Mouse (Mus musculus) neural tube, embryonic 10.5 days (tissue): Measurements from ENCODE around the gene Mettl17.
A peak's percentile ranks its signal among the peaks of the same experiment; 100 is the strongest.
"Not testable (repeated sequence)": the region's sequence is repeated elsewhere in the genome, so short reads cannot be mapped to it uniquely, and the experiment has no call there.

ENCODE experiments used
- DNase-seq: peaks from one replicate; pipeline ENCODE4 v3.0.0-alpha.2; 2017; ENCODE audit warnings: low spot score; ENCODE audit errors: extremely low spot score

Gene Mettl17

GRCm38 (mm10) chr14:51896539-51897170 lies 12.0 kb downstream of the Mettl17 start:
- no peak for DNase-seq

DNA sequence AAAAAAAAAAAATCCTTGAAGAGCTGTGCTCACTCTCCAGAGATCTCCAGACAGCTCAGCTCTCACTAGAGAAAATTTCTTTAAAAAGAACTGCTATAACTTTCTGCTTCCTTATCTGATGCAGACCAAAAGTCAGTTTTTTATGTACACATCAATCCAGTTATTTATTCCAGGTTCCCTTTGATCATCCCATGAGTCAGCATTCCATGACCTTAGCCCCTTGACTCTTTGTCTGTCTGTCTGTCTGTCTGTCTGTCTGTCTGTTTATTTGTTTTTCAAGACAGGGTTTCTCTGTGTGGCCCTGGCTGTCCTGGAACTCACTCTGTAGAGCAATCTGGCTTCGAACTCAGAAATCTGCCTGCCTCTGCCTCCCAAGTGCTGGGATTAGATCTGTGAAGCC lies 14.7 kb downstream of the Mettl17 start:
- DNase-seq = no peak

DNA sequence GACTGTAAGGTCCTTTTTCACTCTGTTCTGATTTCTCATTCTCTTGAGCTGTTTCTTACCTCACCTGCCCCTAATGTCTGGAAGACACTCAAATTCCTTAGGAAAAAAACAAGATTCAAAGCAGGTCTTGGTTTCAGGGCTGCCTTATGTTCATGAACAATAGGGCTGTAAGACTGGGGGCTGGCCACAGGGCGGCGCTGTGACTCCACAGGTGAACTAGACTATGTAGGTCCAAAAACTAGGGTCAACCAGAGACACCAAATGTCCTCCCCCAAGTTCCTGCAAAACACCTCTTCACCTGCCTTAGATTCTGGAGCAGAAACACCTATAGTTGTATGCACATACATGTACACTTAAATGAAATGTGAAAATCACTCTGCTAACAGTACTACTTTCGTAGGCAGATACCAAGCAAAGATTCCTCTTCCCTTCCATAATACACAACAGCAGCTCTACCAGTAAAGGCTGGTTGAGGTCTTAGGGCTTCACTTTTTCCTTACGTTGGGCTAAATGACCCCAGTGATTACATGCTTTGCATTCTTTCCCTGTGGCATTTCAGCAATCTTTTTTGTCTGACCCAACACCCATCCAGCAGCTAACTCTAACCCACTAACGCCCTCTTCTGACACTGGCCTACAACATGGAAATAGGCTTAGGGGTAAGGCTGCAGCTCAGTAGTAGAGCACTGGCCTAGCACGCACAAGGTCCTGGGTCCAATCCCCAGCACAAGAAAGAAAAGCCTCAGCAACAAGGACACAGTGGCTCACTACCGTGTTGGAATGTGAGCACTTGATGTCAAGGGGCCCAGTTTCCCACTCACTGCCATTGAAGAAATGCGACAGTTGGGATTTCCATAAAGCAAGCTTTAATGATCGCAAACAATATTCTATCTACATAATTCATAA lies 18.4 kb downstream of the Mettl17 start:
- DNase-seq = peak; percentile 86

DNA sequence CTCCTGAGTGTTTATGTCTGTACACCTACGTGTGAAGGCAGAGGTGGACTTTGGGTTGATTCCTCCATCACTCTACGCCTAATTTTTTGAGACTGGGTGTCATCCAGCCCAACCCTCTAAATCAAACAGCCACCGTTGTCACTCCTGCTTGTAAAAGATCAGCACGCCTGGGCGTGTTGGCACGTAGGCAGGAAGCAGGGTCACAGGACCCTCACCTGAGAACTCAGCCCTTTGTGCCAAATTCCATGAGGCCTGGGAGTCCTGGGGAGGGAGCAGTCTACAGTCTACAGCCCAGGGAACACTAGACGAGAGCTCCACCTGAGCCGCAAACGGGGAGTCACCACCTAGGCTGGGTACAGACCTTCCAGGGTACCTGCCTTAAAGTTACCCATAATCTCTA lies 19.1 kb downstream of the Mettl17 start:
- no peak for DNase-seq

DNA sequence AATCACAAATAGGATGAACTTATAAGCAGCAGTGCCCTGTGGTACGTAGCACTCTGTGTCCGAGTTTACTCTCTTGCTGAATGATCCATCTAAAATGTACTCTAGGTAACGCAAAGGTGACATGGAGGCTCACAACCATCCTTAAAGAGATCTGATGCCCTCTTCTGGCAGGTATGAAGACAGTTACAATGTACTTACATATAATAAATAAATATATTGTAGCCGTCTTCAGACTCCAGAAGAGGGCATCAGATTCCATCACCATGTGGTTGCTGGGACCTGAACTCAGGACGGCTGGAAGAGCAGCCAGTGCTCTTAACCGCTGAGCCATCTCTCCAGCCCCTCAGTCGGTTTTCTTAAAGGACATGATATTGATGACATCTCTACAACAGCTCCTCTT lies 20.1 kb downstream of the Mettl17 start:
- no peak for DNase-seq

GRCm38 (mm10) chr14:51906102-51906501 lies 21.5 kb downstream of the Mettl17 start:
- DNase-seq = no peak

DNA sequence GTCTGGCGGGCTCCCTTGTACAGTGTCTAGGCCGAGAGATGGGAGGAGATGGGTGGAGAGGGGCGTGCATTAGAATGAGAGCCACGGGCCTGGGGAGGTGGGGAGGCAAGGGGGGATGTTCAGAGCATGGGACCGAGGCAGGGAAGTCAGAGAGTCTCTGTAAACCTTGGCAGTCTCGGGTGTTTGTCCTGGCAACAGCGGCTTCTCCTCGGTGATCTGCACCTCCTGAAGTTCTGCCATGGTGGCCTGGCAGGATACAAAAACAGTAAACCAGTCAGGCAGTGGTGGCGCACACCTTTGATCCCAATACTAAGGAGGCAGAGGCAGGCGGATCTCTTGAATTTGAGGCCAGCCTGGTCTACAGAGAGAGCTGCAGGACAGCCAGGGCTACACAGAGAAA lies 26.7 kb downstream of the Mettl17 start:
- no peak for DNase-seq

DNA sequence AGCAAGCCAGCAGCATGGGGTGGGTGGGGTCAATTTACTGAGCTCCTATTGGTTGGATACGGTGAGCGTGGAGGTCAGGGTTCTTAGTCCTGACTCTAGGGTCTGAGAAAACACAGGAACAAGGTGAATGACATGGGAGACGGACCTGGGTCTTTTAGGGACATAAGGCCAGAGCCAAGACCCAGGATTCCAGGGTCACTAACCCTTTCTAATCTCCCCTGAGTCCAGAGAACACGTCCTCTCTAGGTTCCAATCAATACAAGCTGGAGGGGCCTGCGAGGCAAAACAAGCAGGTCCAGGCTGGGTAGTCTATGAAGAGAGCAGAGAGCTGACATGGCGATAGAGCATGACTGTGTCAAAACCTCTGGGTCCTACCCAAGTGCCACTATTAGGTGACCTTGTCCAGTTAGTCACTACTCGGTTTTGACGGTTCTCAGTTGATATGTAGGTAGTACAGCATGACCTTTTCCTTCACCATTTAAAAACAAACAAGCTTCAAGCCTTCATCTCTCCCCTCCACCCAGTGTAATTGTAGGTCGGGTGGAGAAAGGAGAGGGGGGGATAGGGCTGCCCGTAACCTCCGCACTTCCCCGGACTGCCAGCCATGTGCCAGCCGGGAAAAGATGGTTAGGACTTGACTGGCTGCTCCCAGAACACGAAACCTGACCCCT lies 27.9 kb downstream of the Mettl17 start:
- peak; percentile 19 for DNase-seq

- peak; percentile 48 for DNase-seq
These were observed 28.7 kb downstream of the Mettl17 start for GRCm38 (mm10) chr14:51913062-51913959.

- DNase-seq = peak; percentile 46
These were observed 29.5 kb downstream of the Mettl17 start, which contains the start of gene Ndrg2 for GRCm38 (mm10) chr14:51913960-51914762. Gene Ndrg2, minus strand, starts transcription at chr14:51914158.

GRCm38 (mm10) chr14:51915030-51915429 lies 30.4 kb downstream of the Mettl17 start:
- no peak for DNase-seq

GRCm38 (mm10) chr14:51916539-51916938 lies 31.9 kb downstream of the Mettl17 start:
- no peak for DNase-seq

DNA sequence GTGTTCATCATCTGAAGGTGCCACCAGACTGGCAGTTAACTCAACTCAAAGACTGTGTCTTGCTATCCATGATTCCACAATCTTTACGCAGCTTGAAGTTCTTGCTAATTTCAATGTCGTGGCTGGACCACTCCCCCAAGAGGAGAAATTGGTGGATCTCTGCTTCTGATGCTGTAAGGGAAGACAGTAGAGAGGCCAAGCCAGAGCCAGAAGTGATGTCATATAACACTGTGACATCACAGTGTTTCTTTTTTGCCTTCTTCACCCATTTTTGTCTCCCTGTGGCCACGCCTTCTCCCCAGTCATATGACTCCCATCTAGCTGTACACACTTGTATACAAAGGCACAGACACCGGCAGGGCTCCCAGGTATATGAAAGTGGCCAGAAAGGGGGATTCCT lies 33.5 kb downstream of the Mettl17 start, which contains the start of gene Tppp2:
Gene Tppp2 (plus strand): TSS at position 301 of the 400 bp plus-strand sequence.
- no peak for DNase-seq

DNA sequence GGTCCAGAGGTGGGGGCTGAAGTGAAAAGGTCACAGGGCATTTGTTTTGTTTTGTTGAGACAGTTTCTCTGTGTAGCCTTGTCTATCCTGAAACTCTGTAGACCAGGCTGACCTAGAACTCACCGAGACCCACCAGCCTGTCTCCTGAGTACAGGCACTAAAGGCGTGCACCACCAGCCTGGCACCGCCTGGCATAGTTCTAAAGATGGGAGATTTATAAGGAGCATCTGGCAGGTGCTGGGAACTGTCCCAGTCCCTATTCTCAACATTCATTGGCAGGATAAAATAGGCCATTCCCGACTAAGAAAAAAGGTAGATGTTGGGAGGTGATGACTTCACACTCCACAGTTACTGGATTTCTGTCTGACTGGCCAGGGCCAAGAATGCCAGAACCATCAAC lies 34.3 kb downstream of the Mettl17 start:
- DNase-seq = no peak

DNA sequence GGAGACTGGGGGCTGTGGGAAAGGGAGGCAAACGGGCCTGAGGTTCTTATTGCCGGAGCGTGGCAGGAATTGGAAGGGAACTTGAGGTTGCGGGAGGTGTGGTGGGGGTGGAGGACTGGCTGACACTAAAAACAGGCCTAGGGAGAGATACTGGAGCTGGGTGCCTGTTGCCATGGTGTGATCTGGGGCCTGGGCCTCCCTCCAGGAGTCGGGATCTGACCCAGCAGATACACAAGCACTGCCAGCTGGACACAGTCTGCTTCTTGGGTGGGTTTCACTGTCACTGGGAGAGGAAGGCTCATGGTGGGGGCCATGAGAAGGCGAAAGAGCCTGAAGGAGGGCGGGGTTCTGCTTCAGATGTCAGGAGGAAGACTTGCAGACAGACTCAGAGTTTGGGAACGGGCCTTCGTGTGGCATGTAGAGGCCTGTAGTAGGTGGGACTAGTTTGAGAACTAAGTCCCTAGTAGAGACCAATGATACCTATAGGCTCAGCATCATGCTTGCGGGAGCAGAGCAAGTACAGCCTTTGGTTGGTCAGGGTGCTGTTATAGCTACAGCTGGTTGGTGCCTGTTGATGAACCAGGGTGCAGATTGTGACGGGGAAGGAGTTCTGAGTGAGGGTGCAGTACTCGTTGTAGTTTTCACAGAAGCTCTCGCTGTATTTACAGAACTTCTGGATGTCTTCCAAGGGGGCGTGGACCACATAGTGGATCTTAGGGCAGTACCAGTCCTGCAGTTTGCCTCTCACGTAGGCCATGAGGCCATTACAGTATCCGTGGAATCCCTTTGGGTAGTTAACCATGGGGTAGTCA lies 37.3 kb downstream of the Mettl17 start:
- no peak for DNase-seq

DNA sequence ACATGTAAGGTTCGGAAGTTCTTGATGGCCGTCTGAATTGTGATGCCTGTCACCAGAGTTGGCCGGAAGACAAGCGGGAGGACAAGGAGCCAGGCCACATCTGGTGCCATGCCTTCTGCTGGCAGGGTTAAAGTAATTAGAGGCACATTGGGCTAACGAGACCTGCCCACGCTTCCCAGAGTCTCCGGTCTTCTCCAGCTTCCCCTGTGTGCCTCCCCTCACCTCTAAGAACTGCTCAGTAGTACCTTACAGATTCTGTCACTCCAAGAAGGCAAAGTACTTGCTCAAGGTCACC lies 37.9 kb downstream of the Mettl17 start, which contains the start of gene Rnase13:
Gene Rnase13 (minus strand): TSS at position 203 of the 295 bp plus-strand sequence.
- DNase-seq = no peak

DNA sequence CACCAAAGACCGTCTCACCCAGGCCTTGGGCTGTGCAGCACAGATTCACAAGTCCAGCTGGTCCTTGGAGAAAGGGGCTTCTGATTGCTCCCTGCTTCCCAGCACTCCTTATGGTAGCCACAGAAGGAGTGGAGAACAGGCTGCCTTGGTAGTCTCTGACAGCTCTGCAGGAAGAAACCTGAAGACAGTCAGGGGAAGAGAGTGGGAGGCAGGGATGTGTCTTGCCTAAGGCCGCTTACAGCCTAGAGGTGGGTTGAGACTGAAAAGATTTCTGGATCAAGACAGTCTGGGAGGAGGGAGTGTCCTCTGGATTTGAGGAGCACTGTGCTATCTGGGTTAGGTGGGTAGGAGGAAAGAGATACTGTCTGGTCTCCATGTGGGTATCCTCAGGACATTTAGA lies 38.3 kb downstream of the Mettl17 start:
- DNase-seq = no peak

GRCm38 (mm10) chr14:51923492-51923891 lies 38.9 kb downstream of the Mettl17 start:
- DNase-seq = no peak

DNA sequence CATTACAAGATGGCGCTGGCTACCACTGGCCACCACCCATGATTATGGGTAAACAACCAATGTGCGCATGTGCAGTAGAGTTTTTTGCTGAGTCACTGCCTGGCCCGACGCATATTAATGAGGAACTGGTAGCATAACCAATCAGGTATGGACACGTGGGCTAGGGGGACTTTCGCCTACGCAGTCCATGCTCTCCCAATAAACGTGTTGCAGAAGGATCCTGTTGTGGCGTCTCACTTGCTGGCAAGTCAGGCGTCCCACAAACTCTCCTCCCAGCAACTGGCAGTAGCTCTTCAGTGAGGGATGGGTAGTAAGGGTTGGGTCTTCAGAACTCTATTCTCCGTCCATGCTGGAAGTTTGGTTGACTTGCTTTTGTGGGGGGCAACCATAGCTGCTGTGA lies 42.3 kb downstream of the Mettl17 start:
- not testable (repeated sequence) for DNase-seq
